Mouse (Mus musculus): ENCODE data around the gene H6pd.

DNA sequence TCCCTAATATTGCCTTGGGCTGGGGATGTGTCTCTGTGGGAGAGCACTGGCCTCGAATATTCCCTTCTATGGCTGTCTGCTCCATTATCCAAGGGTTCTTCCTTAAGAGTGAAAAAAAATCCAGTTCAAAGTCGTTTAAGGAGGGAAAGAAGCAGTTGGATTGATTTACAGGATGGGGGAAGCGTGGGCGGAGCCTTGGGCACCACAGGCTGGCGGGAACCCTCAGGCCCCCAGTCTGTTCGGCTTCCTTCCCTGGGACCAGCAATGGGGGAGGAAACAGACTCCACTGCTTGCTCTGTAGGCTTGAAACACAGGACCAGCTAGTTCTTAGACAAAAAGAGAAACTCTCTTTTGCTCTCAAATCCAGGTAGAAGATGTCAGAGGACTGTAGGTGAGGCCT is 40.3 kb downstream of the H6pd start:
- TF ChIP-seq CTCF (IDR thresholded peaks at IDR 0.05; ENCODE audit: control insufficient read depth, insufficient read depth, insufficient read length) (no peak), FOSL1 (IDR thresholded peaks at IDR 0.05; ENCODE audit: insufficient read depth, low read length, poor library complexity, severe bottlenecking) (no peak), MYOG (IDR thresholded peaks at IDR 0.05; ENCODE audit: control insufficient read depth, extremely low read depth, insufficient read length) (no peak), MYOD1 (IDR thresholded peaks at IDR 0.05; ENCODE audit: control insufficient read depth, insufficient read length, low read depth) (no peak), MAX (IDR thresholded peaks at IDR 0.05) (no peak)
